22 mouse cellular contexts compared by ENCODE assay signal in genomic region chr4:146456061-146456726, GRCm38 (mm10). TPM values are rescaled to one million over a fixed set of nuclear protein-coding genes. Genes with fewer than 3 reads are reported as not detected.
A peak's percentile ranks its signal among the peaks of the same experiment; 100 is the strongest.
DNase-seq lines count a peak whose midpoint lies in the region; ATAC-seq lines count a peak whose summit lies in the region.
"Had no signal": no experiment of that assay in that cellular context is flagged by ENCODE, and none has a peak within 500 bp of the region (broad histone marks: within the 10 kb centered on the region; RNA-seq: fewer than 3 reads in every experiment).

No protein-coding gene starts in this region.

- H3K27ac ChIP-seq in forebrain, embryonic 12.5 days = no peak overlapping the region
- H3K27ac ChIP-seq in forebrain, embryonic 14.5 days (ENCODE audit: low read depth, low read length) = no peak overlapping the region
- no peak overlapping the region for H3K27ac ChIP-seq in hindbrain, embryonic 14.5 days
- no peak overlapping the region for H3K27ac ChIP-seq in hindbrain, embryonic 16.5 days (ENCODE audit: low read depth, low read length)
- H3K27ac ChIP-seq in midbrain, embryonic 13.5 days = no peak overlapping the region
- no peak overlapping the region for H3K27ac ChIP-seq in midbrain, embryonic 16.5 days (ENCODE audit: low read length)
- H3K27ac ChIP-seq: forebrain, embryonic 10.5 days; limb, embryonic 12.5 days; liver, embryonic 15.5 days; macrophage; neural tube, embryonic 13.5 days had no signal

- 69% methylated on average over 4 of the region's 4 CpGs for WGBS in forebrain, embryonic 12.5 days
- 76% methylated on average over 4 of the region's 4 CpGs for WGBS in forebrain, embryonic 14.5 days
- 73% methylated on average over 4 of the region's 4 CpGs for WGBS in hindbrain, embryonic 14.5 days
- 71% methylated on average over 4 of the region's 4 CpGs for WGBS in hindbrain, embryonic 16.5 days
- WGBS in midbrain, embryonic 13.5 days = 70% methylated on average over 4 of the region's 4 CpGs
- 72% methylated on average over 4 of the region's 4 CpGs for WGBS in midbrain, embryonic 16.5 days

- no peak overlapping the region for H3K4me3 ChIP-seq in forebrain, embryonic 12.5 days (replicated peaks)
- H3K4me3 ChIP-seq in forebrain, embryonic 14.5 days (ENCODE audit: low read depth, low read length) = no peak overlapping the region
- no peak overlapping the region for H3K4me3 ChIP-seq in hindbrain, embryonic 14.5 days (replicated peaks; ENCODE audit: low read length)
- H3K4me3 ChIP-seq in hindbrain, embryonic 16.5 days (ENCODE audit: low read length) = no peak overlapping the region
- H3K4me3 ChIP-seq in midbrain, embryonic 13.5 days (replicated peaks) = no peak overlapping the region
- H3K4me3 ChIP-seq in midbrain, embryonic 16.5 days (ENCODE audit: low read depth, low read length) = no peak overlapping the region
- H3K4me3 ChIP-seq: forebrain, embryonic 10.5 days; limb, embryonic 12.5 days; liver, embryonic 15.5 days; neural tube, embryonic 13.5 days had no signal

- H3K9ac ChIP-seq in forebrain, embryonic 12.5 days = no peak overlapping the region
- H3K9ac ChIP-seq in forebrain, embryonic 14.5 days (ENCODE audit: low read length) = no peak overlapping the region
- H3K9ac ChIP-seq in hindbrain, embryonic 14.5 days = no peak overlapping the region
- H3K9ac ChIP-seq in hindbrain, embryonic 16.5 days (ENCODE audit: low read depth, low read length) = no peak overlapping the region
- no peak overlapping the region for H3K9ac ChIP-seq in midbrain, embryonic 13.5 days (replicated peaks)
- no peak overlapping the region for H3K9ac ChIP-seq in midbrain, embryonic 16.5 days (ENCODE audit: low read depth, low read length)
- H3K9ac ChIP-seq: limb, embryonic 12.5 days; liver, embryonic 15.5 days; neural tube, embryonic 13.5 days had no signal

- H3K9me3 ChIP-seq in forebrain, embryonic 12.5 days = peaks cover 64% of the 10 kb centered on the region
- H3K9me3 ChIP-seq in forebrain, embryonic 14.5 days (replicated peaks; ENCODE audit: control insufficient read depth, low read length) = peaks cover 54% of the 10 kb centered on the region
- peaks cover 79% of the 10 kb centered on the region for H3K9me3 ChIP-seq in hindbrain, embryonic 14.5 days (ENCODE audit: control insufficient read depth, low read length)
- H3K9me3 ChIP-seq in hindbrain, embryonic 16.5 days (ENCODE audit: control insufficient read depth, low read length) = peaks cover 55% of the 10 kb centered on the region
- peaks cover 62% of the 10 kb centered on the region for H3K9me3 ChIP-seq in midbrain, embryonic 13.5 days
- H3K9me3 ChIP-seq in midbrain, embryonic 16.5 days (replicated peaks; ENCODE audit: control insufficient read depth, low read length, poor library complexity, severe bottlenecking) = peaks cover 61% of the 10 kb centered on the region

- no peak overlapping the region for H3K4me2 ChIP-seq in forebrain, embryonic 12.5 days
- H3K4me2 ChIP-seq in forebrain, embryonic 14.5 days (ENCODE audit: low read length) = no peak overlapping the region
- no peak overlapping the region for H3K4me2 ChIP-seq in hindbrain, embryonic 14.5 days (replicated peaks)
- no peak overlapping the region for H3K4me2 ChIP-seq in hindbrain, embryonic 16.5 days (ENCODE audit: low read length)
- no peak overlapping the region for H3K4me2 ChIP-seq in midbrain, embryonic 13.5 days (replicated peaks)
- H3K4me2 ChIP-seq in midbrain, embryonic 16.5 days (ENCODE audit: low read length) = no peak overlapping the region
- H3K4me2 ChIP-seq: limb, embryonic 12.5 days; liver, embryonic 15.5 days; neural tube, embryonic 13.5 days had no signal

- DNase-seq in forebrain, embryonic 14.5 days (ENCODE audit: low spot score) = no peak
- no peak for DNase-seq in hindbrain, embryonic 14.5 days (ENCODE audit: low spot score)
- no peak for DNase-seq in MN1 (ENCODE audit: low spot score)
- no peak for DNase-seq in ovary, postnatal 10 days (ENCODE audit: low spot score)
- DNase-seq: adrenal gland, postnatal 10 days; cerebellum, adult 18-20 months; cerebellum, postnatal 14 days; kidney, adult 8-10 months had no signal

- no peaks in the 10 kb centered on the region for H3K27me3 ChIP-seq in forebrain, embryonic 12.5 days
- H3K27me3 ChIP-seq in forebrain, embryonic 14.5 days (replicated peaks; ENCODE audit: control insufficient read depth, insufficient read depth, low read length) = no peaks in the 10 kb centered on the region
- H3K27me3 ChIP-seq in hindbrain, embryonic 14.5 days (ENCODE audit: control insufficient read depth, insufficient read depth, low read length) = no peaks in the 10 kb centered on the region
- H3K27me3 ChIP-seq in hindbrain, embryonic 16.5 days (replicated peaks; ENCODE audit: control insufficient read depth, insufficient read depth, low read length) = no peaks in the 10 kb centered on the region
- no peaks in the 10 kb centered on the region for H3K27me3 ChIP-seq in midbrain, embryonic 13.5 days
- H3K27me3 ChIP-seq in midbrain, embryonic 16.5 days (ENCODE audit: control insufficient read depth, insufficient read depth, low read depth, low read length) = no peaks in the 10 kb centered on the region
- H3K27me3 ChIP-seq: limb, embryonic 12.5 days; liver, embryonic 15.5 days; neural tube, embryonic 13.5 days had no signal

- H3K36me3 ChIP-seq in forebrain, embryonic 12.5 days (replicated peaks) = 0 out of 2 replicates have a peak, but pooled peaks cover 6% of the 10 kb centered on the region
- H3K36me3 ChIP-seq in forebrain, embryonic 14.5 days (ENCODE audit: control insufficient read depth, insufficient read depth, low read length) = no peaks in the 10 kb centered on the region
- no peaks in the 10 kb centered on the region for H3K36me3 ChIP-seq in hindbrain, embryonic 14.5 days (replicated peaks; ENCODE audit: control insufficient read depth, insufficient read depth)
- H3K36me3 ChIP-seq in hindbrain, embryonic 16.5 days (ENCODE audit: control insufficient read depth, insufficient read depth, low read length) = no peaks in the 10 kb centered on the region
- H3K36me3 ChIP-seq in midbrain, embryonic 13.5 days = 0 out of 2 replicates have a peak, but pooled peaks cover 8% of the 10 kb centered on the region
- H3K36me3 ChIP-seq in midbrain, embryonic 16.5 days (ENCODE audit: control insufficient read depth, insufficient read depth, low read length) = no peaks in the 10 kb centered on the region; the same call in 1 of the 2 replicates
- H3K36me3 ChIP-seq: limb, embryonic 12.5 days; neural tube, embryonic 13.5 days had no signal

- 0 out of 2 replicates have a peak, but pooled peaks have one; percentile 15 for ATAC-seq in forebrain, embryonic 12.5 days (ENCODE audit: low FRiP score)
- no peak for ATAC-seq in forebrain, embryonic 14.5 days
- peak; percentile 25; the same call in 1 of the 2 replicates for ATAC-seq in hindbrain, embryonic 14.5 days (ENCODE audit: low FRiP score)
- no peak for ATAC-seq in hindbrain, embryonic 16.5 days
- ATAC-seq in midbrain, embryonic 13.5 days = 0 out of 2 replicates have a peak, but pooled peaks have one; percentile 2
- no peak for ATAC-seq in midbrain, embryonic 16.5 days
- ATAC-seq: inflammation-experienced regulatory T-cells, adult 6 months had no signal

- H3K4me1 ChIP-seq in forebrain, embryonic 12.5 days = no peaks in the 10 kb centered on the region
- no peaks in the 10 kb centered on the region for H3K4me1 ChIP-seq in forebrain, embryonic 14.5 days (ENCODE audit: control insufficient read depth, insufficient read depth, low read length)
- no peaks in the 10 kb centered on the region for H3K4me1 ChIP-seq in hindbrain, embryonic 14.5 days (replicated peaks; ENCODE audit: control insufficient read depth, insufficient read depth, low read length)
- no peaks in the 10 kb centered on the region for H3K4me1 ChIP-seq in hindbrain, embryonic 16.5 days (ENCODE audit: control insufficient read depth, insufficient read depth, low read depth, low read length)
- no peaks in the 10 kb centered on the region for H3K4me1 ChIP-seq in midbrain, embryonic 13.5 days (replicated peaks)
- no peaks in the 10 kb centered on the region for H3K4me1 ChIP-seq in midbrain, embryonic 16.5 days (ENCODE audit: control insufficient read depth, insufficient read depth, low read length)
- H3K4me1 ChIP-seq: forebrain, embryonic 10.5 days; limb, embryonic 12.5 days; liver, embryonic 15.5 days; neural tube, embryonic 13.5 days had no signal

RNA-seq across cellular contexts. Expression of gene Zfp992, which starts 7.4 kb away (rescaled TPM):
- polyA plus RNA-seq in forebrain, embryonic 12.5 days (2016; fragmentation: Nextera tagmentation; extraction: Ambion mirVana) = 2.0 and 3.0 TPM in 2 replicates
- 1.8 and 1.9 TPM in 2 replicates for polyA plus RNA-seq in forebrain, embryonic 14.5 days (2014; fragmentation: Nextera tagmentation; extraction: Ambion mirVana)
- 3.7 and 3.8 TPM in 2 replicates for polyA plus RNA-seq in hindbrain, embryonic 14.5 days (2014; fragmentation: Nextera tagmentation; extraction: Ambion mirVana)
- polyA plus RNA-seq in hindbrain, embryonic 16.5 days (2015; fragmentation: Nextera tagmentation; extraction: Ambion mirVana) = 2.7 TPM in 2 replicates
- polyA plus RNA-seq in midbrain, embryonic 13.5 days (2015; fragmentation: Nextera tagmentation; extraction: Ambion mirVana) = 1.9 and 2.0 TPM in 2 replicates
- polyA plus RNA-seq in midbrain, embryonic 16.5 days (2015; fragmentation: Nextera tagmentation; extraction: Ambion mirVana) = 1.8 TPM in 2 replicates

RNA-seq across cellular contexts. Expression of gene Zfp981, which starts 45.6 kb away (rescaled TPM):
- polyA plus RNA-seq in forebrain, embryonic 12.5 days (2016; fragmentation: Nextera tagmentation; extraction: Ambion mirVana) = 0.09 TPM in 1 of 2 replicates, not detected in the other
- polyA plus RNA-seq in forebrain, embryonic 14.5 days (2014; fragmentation: Nextera tagmentation; extraction: Ambion mirVana) = 0.11 and 0.15 TPM in 2 replicates
- 0.14 and 0.19 TPM in 2 replicates for polyA plus RNA-seq in hindbrain, embryonic 14.5 days (2014; fragmentation: Nextera tagmentation; extraction: Ambion mirVana)
- polyA plus RNA-seq in hindbrain, embryonic 16.5 days (2015; fragmentation: Nextera tagmentation; extraction: Ambion mirVana) = 0.20 and 0.39 TPM in 2 replicates
- polyA plus RNA-seq in midbrain, embryonic 13.5 days (2015; fragmentation: Nextera tagmentation; extraction: Ambion mirVana) = 0.09 TPM in 1 of 2 replicates, not detected in the other
- polyA plus RNA-seq in midbrain, embryonic 16.5 days (2015; fragmentation: Nextera tagmentation; extraction: Ambion mirVana) = 0.10 and 0.16 TPM in 2 replicates
- polyA plus RNA-seq: embryonic facial prominence, embryonic 11.5 days; gonadal fat pad, adult 2 months; lung, postnatal 0 days; spleen, adult 2 months had no signal

Comparison
In these comparisons a context has a peak if more than half of its experiments do, and no peak if none do; other contexts are left out.
1. ATAC-seq: peak in forebrain, embryonic 12.5 days (single experiment), hindbrain, embryonic 14.5 days (single experiment) and midbrain, embryonic 13.5 days (single experiment); none in forebrain, embryonic 14.5 days (single experiment), hindbrain, embryonic 16.5 days (single experiment) and midbrain, embryonic 16.5 days (single experiment).